11 mouse cellular contexts compared by ENCODE assay signal in genomic region chr1:39099246-39099645, GRCm38 (mm10).
"Had no signal": no experiment of that assay in that cellular context is flagged by ENCODE, and none has a peak within 500 bp of the region (broad histone marks: within the 10 kb centered on the region; RNA-seq: fewer than 3 reads in every experiment).

No protein-coding gene starts in this region.

- H3K27me3 ChIP-seq: liver, embryonic 15.5 days; midbrain, embryonic 13.5 days; stomach, embryonic 15.5 days had no signal

- DNase-seq: layer of hippocampus, adult 9-11 months; lung, adult 2 months; lung, postnatal 36 days; thymus, postnatal 36 days had no signal

- H3K4me1 ChIP-seq: limb, embryonic 10.5 days; liver, embryonic 15.5 days; midbrain, embryonic 13.5 days; stomach, embryonic 15.5 days had no signal

- H3K9ac ChIP-seq: liver, embryonic 15.5 days; midbrain, embryonic 13.5 days; stomach, embryonic 15.5 days had no signal

- H3K4me2 ChIP-seq: liver, embryonic 11.5 days; liver, embryonic 15.5 days; midbrain, embryonic 13.5 days; stomach, embryonic 15.5 days had no signal

- H3K36me3 ChIP-seq: limb, embryonic 10.5 days; liver, embryonic 15.5 days; midbrain, embryonic 13.5 days; stomach, embryonic 15.5 days had no signal

- H3K4me3 ChIP-seq: limb, embryonic 10.5 days; liver, embryonic 15.5 days; midbrain, embryonic 13.5 days; stomach, embryonic 15.5 days had no signal

- H3K27ac ChIP-seq: limb, embryonic 10.5 days; liver, embryonic 15.5 days; midbrain, embryonic 13.5 days; stomach, embryonic 15.5 days had no signal

- H3K9me3 ChIP-seq: limb, embryonic 10.5 days; liver, embryonic 15.5 days; midbrain, embryonic 13.5 days; stomach, embryonic 15.5 days had no signal

- ATAC-seq: intestine, postnatal 0 days; lung, postnatal 0 days; midbrain, embryonic 13.5 days had no signal
